Mouse (Mus musculus) midbrain, embryonic 14.5 days (tissue): ENCODE data around the gene Txnip. TPM values are rescaled to one million over a fixed set of nuclear protein-coding genes. Genes with fewer than 3 reads are reported as not detected.

Source experiments
- ATAC-seq: fragments of 200-750 bp; cut with Nextera tagmentation; 2 replicates; pipeline ENCODE4 v1.8.0; 2017; ENCODE audit warnings: moderate number of reproducible peaks, moderate library complexity; ENCODE audit not compliant: low FRiP score, low TSS enrichment
- DNase-seq: peaks from one replicate; pipeline ENCODE4 v3.0.0-alpha.2; 2015
- H3K27ac ChIP-seq: fragments of 300-500 bp; sonication (generic); replicated peaks from 2 replicates; pipeline ENCODE4 v1.5.1; 2014; ENCODE audit warnings: mild to moderate bottlenecking, low read depth, low read length, moderate library complexity
- H3K27me3 ChIP-seq: fragments of 300-500 bp; sonication (generic); 2 replicates; pipeline ENCODE4 v1.6.1; 2014; ENCODE audit warnings: low read length, control low read depth, mixed read lengths; ENCODE audit not compliant: control insufficient read depth, insufficient read depth
- H3K36me3 ChIP-seq: fragments of 300-500 bp; sonication (generic); 2 replicates; pipeline ENCODE4 v1.6.1; 2014; ENCODE audit warnings: low read length, control low read depth; ENCODE audit not compliant: control insufficient read depth, insufficient read depth
- H3K4me1 ChIP-seq: fragments of 300-500 bp; sonication (generic); 2 replicates; pipeline ENCODE4 v1.6.1; 2014; ENCODE audit warnings: mild to moderate bottlenecking, antibody characterized with exemption, low read length, control low read depth; ENCODE audit not compliant: control insufficient read depth, insufficient read depth
- H3K4me2 ChIP-seq: fragments of 300-500 bp; sonication (generic); 2 replicates; pipeline ENCODE4 v1.6.1; 2014; ENCODE audit warnings: mild to moderate bottlenecking, low read length, moderate library complexity
- H3K4me3 ChIP-seq: fragments of 300-500 bp; sonication (generic); replicated peaks from 2 replicates; pipeline ENCODE4 v1.5.1; 2014; ENCODE audit warnings: low read depth, low read length
- H3K9ac ChIP-seq: fragments of 300-500 bp; sonication (generic); replicated peaks from 2 replicates; pipeline ENCODE4 v1.6.1; 2014; ENCODE audit warnings: mild to moderate bottlenecking, low read length, moderate library complexity
- H3K9me3 ChIP-seq: fragments of 300-500 bp; sonication (generic); 2 replicates; pipeline ENCODE4 v1.6.1; 2016; ENCODE audit warnings: low read length, control low read depth, mixed read lengths; ENCODE audit not compliant: control insufficient read depth
- WGBS: fragments of 180-500 bp; shearing (Covaris S2); extraction: QIAGEN DNeasy Blood & Tissue Kit; methylation state at CpG from one replicate; pipeline ENCODE4 v1.1.7; 2014; 5-methylcytosine and 5-hydroxymethylcytosine counted together
- polyA plus RNA-seq: library from polyadenylated mRNA; unstranded; fragments of >200 nt; fragmentation: Nextera tagmentation; extraction: Ambion mirVana; gene quantifications from 2 replicates; pipeline ENCODE4 v1.2.1, GENCODE M21; 2014

Txnip gene
- polyA plus RNA-seq, 1 experiment from 2014 or later = 60.1 TPM

- Histone ChIP-seq H3K36me3 (no peaks in the 10 kb centered on the region), H3K27ac (peak overlapping the region; percentile 39; the same call in 1 of the 2 replicates), H3K4me2 (peak overlapping the region; percentile 100), H3K9me3 (no peaks in the 10 kb centered on the region), H3K9ac (peak overlapping the region; percentile 68), H3K4me1 (peaks cover 59% of the 10 kb centered on the region), H3K4me3 (peak overlapping the region; percentile 48), H3K27me3 (no peaks in the 10 kb centered on the region)
- DNase-seq = peak; percentile 81
- ATAC-seq = no peak
- WGBS = 1% methylated on average over 54 of the region's 54 CpGs
Measured at GRCm38 (mm10) chr3:96598156-96599068, 40.7 kb downstream of the Txnip start.

- Histone ChIP-seq H3K4me3 (peak overlapping the region; percentile 48; the same call in 1 of the 2 replicates), H3K36me3 (no peaks in the 10 kb centered on the region), H3K4me1 (peaks cover 65% of the 10 kb centered on the region), H3K9me3 (no peaks in the 10 kb centered on the region), H3K27ac (no peak overlapping the region), H3K4me2 (peak overlapping the region; percentile 100), H3K9ac (peak overlapping the region; percentile 68; the same call in 1 of the 2 replicates), H3K27me3 (no peaks in the 10 kb centered on the region)
- no peak for ATAC-seq
- no peak for DNase-seq
- WGBS = 45% methylated on average over 8 of the region's 8 CpGs
Measured at GRCm38 (mm10) chr3:96599069-96599393, 41.3 kb downstream of the Txnip start.

GRCm38 (mm10) chr3:96599411-96599810 lies 41.7 kb downstream of the Txnip start:
- peaks cover 69% of the 10 kb centered on the region for H3K4me1 ChIP-seq
- H3K27me3 ChIP-seq = no peaks in the 10 kb centered on the region
- 76% methylated on average over 3 of the region's 3 CpGs for WGBS
- no peak overlapping the region for H3K9ac ChIP-seq
- H3K27ac ChIP-seq = no peak overlapping the region
- H3K4me3 ChIP-seq = no peak overlapping the region
- H3K9me3 ChIP-seq = no peaks in the 10 kb centered on the region
- ATAC-seq (no peak), DNase-seq (no peak)
- peak overlapping the region; percentile 100; the same call in 1 of the 2 replicates for H3K4me2 ChIP-seq
- no peaks in the 10 kb centered on the region for H3K36me3 ChIP-seq

GRCm38 (mm10) chr3:96600639-96601250 lies 43.0 kb downstream of the Txnip start, which contains the start of gene Lix1l:
TSS of gene Lix1l (plus strand) at chr3:96601149.
- WGBS = under 1% methylated on average over 27 of the region's 27 CpGs
- peaks cover 72% of the 10 kb centered on the region for H3K4me1 ChIP-seq
- ATAC-seq (peak; percentile 92), DNase-seq (peak; percentile 96)
- peak within 1 kb of the TSS; percentile 95 for H3K27ac ChIP-seq
- H3K9ac ChIP-seq = peak within 1 kb of the TSS; percentile 92
- no peaks in the 10 kb centered on the region for H3K9me3 ChIP-seq
- H3K36me3 ChIP-seq = no peaks in the 10 kb centered on the region
- no peaks in the 10 kb centered on the region for H3K27me3 ChIP-seq
- H3K4me2 ChIP-seq = peak within 1 kb of the TSS; percentile 87
- peak within 1 kb of the TSS; percentile 69 for H3K4me3 ChIP-seq

GRCm38 (mm10) chr3:96601251-96601787 lies 43.6 kb downstream of the Txnip start:
- H3K27me3 ChIP-seq = no peaks in the 10 kb centered on the region
- WGBS = under 1% methylated on average over 38 of the region's 40 CpGs
- peak; percentile 49 for ATAC-seq

GRCm38 (mm10) chr3:96601941-96602703 lies 44.4 kb downstream of the Txnip start:
- ATAC-seq = no peak
- Histone ChIP-seq H3K9me3 (no peaks in the 10 kb centered on the region), H3K4me2 (peak overlapping the region; percentile 87), H3K27me3 (no peaks in the 10 kb centered on the region), H3K36me3 (no peaks in the 10 kb centered on the region), H3K4me1 (peaks cover 59% of the 10 kb centered on the region), H3K9ac (peak overlapping the region; percentile 92), H3K27ac (peak overlapping the region; percentile 95), H3K4me3 (peak overlapping the region; percentile 69)
- DNase-seq = peak; percentile 66
- WGBS = 9% methylated on average over 10 of the region's 10 CpGs

More at GRCm38 (mm10) chr3:96601251-96601787, 43.6 kb downstream of the Txnip start:
- H3K9ac ChIP-seq = peak overlapping the region; percentile 92
- H3K36me3 ChIP-seq = no peaks in the 10 kb centered on the region
- peak overlapping the region; percentile 87 for H3K4me2 ChIP-seq
- H3K4me1 ChIP-seq = peaks cover 66% of the 10 kb centered on the region
- no peaks in the 10 kb centered on the region for H3K9me3 ChIP-seq
- H3K27ac ChIP-seq = peak overlapping the region; percentile 95
- DNase-seq = peak; percentile 82
- peak overlapping the region; percentile 69 for H3K4me3 ChIP-seq

- H3K4me2 ChIP-seq = peak overlapping the region; percentile 87
- H3K36me3 ChIP-seq = no peaks in the 10 kb centered on the region
- no peaks in the 10 kb centered on the region for H3K27me3 ChIP-seq
- no peak for ATAC-seq
- DNase-seq = peak; percentile 25
- H3K9me3 ChIP-seq = no peaks in the 10 kb centered on the region
- peak overlapping the region; percentile 92 for H3K9ac ChIP-seq
- H3K27ac ChIP-seq = peak overlapping the region; percentile 95
- H3K4me1 ChIP-seq = peaks cover 53% of the 10 kb centered on the region
- H3K4me3 ChIP-seq = peak overlapping the region; percentile 69
- WGBS = 21% methylated on average over 5 of the region's 5 CpGs
Measured at GRCm38 (mm10) chr3:96602704-96603084, 44.9 kb downstream of the Txnip start.

GRCm38 (mm10) chr3:96603311-96603710 lies 45.6 kb downstream of the Txnip start:
- peak overlapping the region; percentile 87 for H3K4me2 ChIP-seq
- H3K9me3 ChIP-seq = no peaks in the 10 kb centered on the region
- H3K9ac ChIP-seq = peak overlapping the region; percentile 92
- peaks cover 49% of the 10 kb centered on the region for H3K4me1 ChIP-seq
- peak overlapping the region; percentile 69 for H3K4me3 ChIP-seq
- peak overlapping the region; percentile 95 for H3K27ac ChIP-seq
- H3K36me3 ChIP-seq = no peaks in the 10 kb centered on the region
- H3K27me3 ChIP-seq = no peaks in the 10 kb centered on the region
- no peak for ATAC-seq
- peak; percentile 59 for DNase-seq
- 33% methylated on average over 5 of the region's 5 CpGs for WGBS
